Mouse (Mus musculus) lung, embryonic 15.5 days (tissue): Measurements from ENCODE around the gene Emc10. TPM values are rescaled to one million over a fixed set of nuclear protein-coding genes. Genes with fewer than 3 reads are reported as not detected.

ENCODE experiments used
- ATAC-seq: fragments of 200-750 bp; cut with Nextera tagmentation; 2 replicates; pipeline ENCODE4 v1.8.0; 2017; ENCODE audit warnings: moderate number of reproducible peaks, borderline replicate concordance; ENCODE audit not compliant: low FRiP score, low TSS enrichment; ENCODE audit errors: extremely low read depth
- H3K27ac ChIP-seq: fragments of 300-500 bp; sonication (generic); 2 replicates; pipeline ENCODE4 v1.5.1; 2015; ENCODE audit warnings: moderate library complexity, mild to moderate bottlenecking, inconsistent platforms
- H3K27me3 ChIP-seq: fragments of 300-500 bp; sonication (generic); 2 replicates; pipeline ENCODE4 v1.6.1; 2015; ENCODE audit warnings: inconsistent platforms
- H3K36me3 ChIP-seq: fragments of 300-500 bp; sonication (generic); 2 replicates; pipeline ENCODE4 v1.6.1; 2015; ENCODE audit warnings: inconsistent platforms
- H3K4me1 ChIP-seq: fragments of 300-500 bp; sonication (generic); 2 replicates; pipeline ENCODE4 v1.6.1; 2015; ENCODE audit warnings: inconsistent platforms
- H3K4me2 ChIP-seq: fragments of 300-500 bp; sonication (generic); 2 replicates; pipeline ENCODE4 v1.6.1; 2015; ENCODE audit warnings: inconsistent platforms, mild to moderate bottlenecking, moderate library complexity
- H3K4me3 ChIP-seq: fragments of 300-500 bp; sonication (generic); 2 replicates; pipeline ENCODE4 v1.5.1; 2015; ENCODE audit warnings: mild to moderate bottlenecking, inconsistent platforms
- H3K9ac ChIP-seq: fragments of 300-500 bp; sonication (generic); 2 replicates; pipeline ENCODE4 v1.6.1; 2015; ENCODE audit warnings: inconsistent platforms
- H3K9me3 ChIP-seq: fragments of 300-500 bp; sonication (generic); 2 replicates; pipeline ENCODE4 v1.6.1; 2016; ENCODE audit warnings: inconsistent platforms
- WGBS: fragments of 180-500 bp; shearing (Covaris S2); methylation state at CpG from one replicate; pipeline ENCODE4 v1.1.7; 2015; 5-methylcytosine and 5-hydroxymethylcytosine counted together
- polyA plus RNA-seq: library from polyadenylated mRNA; unstranded; fragments of >200 nt; fragmentation: Nextera tagmentation; extraction: Ambion mirVana; gene quantifications from 2 replicates; pipeline ENCODE4 v1.2.1, GENCODE M21; 2015

Gene Emc10
- polyA plus RNA-seq, 1 experiment from 2014 or later = 108 TPM

GRCm38 (mm10) chr7:44492166-44492826 lies 4.0 kb downstream of the Emc10 start:
- Histone ChIP-seq H3K9ac (no peak overlapping the region), H3K36me3 (peaks cover 31% of the 10 kb centered on the region), H3K4me3 (no peak overlapping the region), H3K27me3 (no peaks in the 10 kb centered on the region), H3K27ac (no peak overlapping the region), H3K4me2 (no peak overlapping the region), H3K4me1 (peaks cover 19% of the 10 kb centered on the region), H3K9me3 (no peaks in the 10 kb centered on the region)
- ATAC-seq = no peak
- whole genome bisulfite sequencing = 90% methylated on average over 21 of the region's 21 CpGs

- H3K36me3 ChIP-seq = peaks cover 31% of the 10 kb centered on the region
- H3K4me1 ChIP-seq = peaks cover 14% of the 10 kb centered on the region
- H3K9ac ChIP-seq = no peak overlapping the region
- WGBS = 95% methylated on average over 5 of the region's 5 CpGs
- H3K27me3 ChIP-seq = no peaks in the 10 kb centered on the region
- no peak overlapping the region for H3K4me2 ChIP-seq
- no peak overlapping the region for H3K27ac ChIP-seq
- H3K4me3 ChIP-seq = no peak overlapping the region
- ATAC-seq = no peak
- H3K9me3 ChIP-seq = no peaks in the 10 kb centered on the region
These were observed 4.9 kb downstream of the Emc10 start for GRCm38 (mm10) chr7:44491391-44491790.

- Histone ChIP-seq H3K9ac (no peak overlapping the region), H3K4me3 (no peak overlapping the region), H3K4me1 (peaks cover 8% of the 10 kb centered on the region), H3K36me3 (peaks cover 31% of the 10 kb centered on the region), H3K27ac (no peak overlapping the region), H3K9me3 (no peaks in the 10 kb centered on the region), H3K27me3 (no peaks in the 10 kb centered on the region), H3K4me2 (no peak overlapping the region)
- ATAC-seq = no peak
- WGBS = 81% methylated on average over 4 of the region's 4 CpGs
These were observed 6.0 kb downstream of the Emc10 start for GRCm38 (mm10) chr7:44490281-44490680.

GRCm38 (mm10) chr7:44488545-44488944 lies 7.8 kb downstream of the Emc10 start:
- Histone ChIP-seq H3K36me3 (peaks cover 31% of the 10 kb centered on the region), H3K4me2 (no peak overlapping the region), H3K9ac (no peak overlapping the region), H3K4me1 (no peaks in the 10 kb centered on the region), H3K4me3 (no peak overlapping the region), H3K9me3 (no peaks in the 10 kb centered on the region), H3K27me3 (no peaks in the 10 kb centered on the region), H3K27ac (no peak overlapping the region)
- no peak for ATAC-seq
- WGBS = 83% methylated on average over 8 of the region's 8 CpGs

DNA sequence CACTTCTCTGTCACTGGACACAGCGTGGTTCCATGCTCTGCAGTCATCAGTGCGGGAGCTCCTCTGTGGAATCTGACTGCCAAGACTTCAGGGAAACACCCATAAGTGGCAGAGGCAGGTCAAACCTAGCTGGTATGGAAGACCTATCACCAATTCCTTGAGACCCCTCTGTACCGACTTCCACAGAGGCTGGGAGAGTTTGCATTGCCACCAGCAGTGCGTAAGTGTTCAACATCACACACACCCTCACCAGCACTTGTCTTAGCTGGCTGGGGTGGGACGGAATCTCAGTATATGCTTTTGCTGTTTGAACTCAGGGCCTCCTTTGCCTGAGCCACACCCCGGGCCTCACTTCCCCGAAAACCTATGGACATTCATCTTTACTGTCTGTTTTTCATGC lies 8.4 kb downstream of the Emc10 start:
- H3K4me1 ChIP-seq = no peaks in the 10 kb centered on the region
- H3K36me3 ChIP-seq = peaks cover 31% of the 10 kb centered on the region
- no peak overlapping the region for H3K4me2 ChIP-seq
- H3K27me3 ChIP-seq = no peaks in the 10 kb centered on the region
- H3K9me3 ChIP-seq = no peaks in the 10 kb centered on the region
- 82% methylated on average over 7 of the region's 7 CpGs for WGBS
- no peak for ATAC-seq
- no peak overlapping the region for H3K9ac ChIP-seq
- no peak overlapping the region for H3K4me3 ChIP-seq
- no peak overlapping the region for H3K27ac ChIP-seq

DNA sequence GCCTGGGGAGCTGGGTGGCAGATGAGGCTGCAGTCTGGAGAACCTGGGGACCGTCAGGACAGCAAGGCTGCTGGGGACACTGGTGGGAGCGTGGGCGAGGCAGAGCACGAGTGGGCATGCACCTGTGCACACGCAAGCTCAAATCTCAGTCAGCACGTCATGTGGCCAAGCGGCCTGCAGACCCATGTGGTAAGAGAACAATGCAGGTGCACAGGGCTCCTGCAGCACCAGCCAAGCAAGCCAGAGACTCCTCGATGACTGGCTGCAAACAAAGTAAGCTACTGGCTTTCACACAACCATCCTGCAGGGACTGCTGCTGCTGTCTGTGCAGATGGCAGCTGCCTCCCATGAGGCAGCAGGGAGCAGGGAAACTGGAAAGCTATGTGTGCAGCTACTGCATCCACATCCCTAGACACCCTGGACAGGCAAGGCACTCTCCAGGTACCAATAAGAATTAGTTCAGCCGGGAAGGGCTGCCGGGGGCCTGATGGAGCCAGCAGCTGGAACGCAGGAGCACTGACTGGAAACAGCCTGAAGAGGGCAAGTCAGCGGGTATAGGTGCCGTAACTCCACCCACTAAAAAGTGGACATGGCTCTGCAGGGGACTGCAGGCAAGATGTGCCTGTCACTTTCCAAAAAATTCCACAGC lies 9.3 kb downstream of the Emc10 start:
- no peak overlapping the region for H3K4me3 ChIP-seq
- WGBS = 66% methylated on average over 13 of the region's 13 CpGs
- 0 out of 2 replicates have a peak overlapping the region, but pooled peaks have one; percentile 4 for H3K9ac ChIP-seq
- no peak overlapping the region for H3K27ac ChIP-seq
- ATAC-seq = no peak
- H3K36me3 ChIP-seq = peaks cover 26% of the 10 kb centered on the region
- peaks cover 6% of the 10 kb centered on the region for H3K27me3 ChIP-seq
- no peaks in the 10 kb centered on the region for H3K9me3 ChIP-seq
- H3K4me2 ChIP-seq = no peak overlapping the region
- no peaks in the 10 kb centered on the region for H3K4me1 ChIP-seq

DNA sequence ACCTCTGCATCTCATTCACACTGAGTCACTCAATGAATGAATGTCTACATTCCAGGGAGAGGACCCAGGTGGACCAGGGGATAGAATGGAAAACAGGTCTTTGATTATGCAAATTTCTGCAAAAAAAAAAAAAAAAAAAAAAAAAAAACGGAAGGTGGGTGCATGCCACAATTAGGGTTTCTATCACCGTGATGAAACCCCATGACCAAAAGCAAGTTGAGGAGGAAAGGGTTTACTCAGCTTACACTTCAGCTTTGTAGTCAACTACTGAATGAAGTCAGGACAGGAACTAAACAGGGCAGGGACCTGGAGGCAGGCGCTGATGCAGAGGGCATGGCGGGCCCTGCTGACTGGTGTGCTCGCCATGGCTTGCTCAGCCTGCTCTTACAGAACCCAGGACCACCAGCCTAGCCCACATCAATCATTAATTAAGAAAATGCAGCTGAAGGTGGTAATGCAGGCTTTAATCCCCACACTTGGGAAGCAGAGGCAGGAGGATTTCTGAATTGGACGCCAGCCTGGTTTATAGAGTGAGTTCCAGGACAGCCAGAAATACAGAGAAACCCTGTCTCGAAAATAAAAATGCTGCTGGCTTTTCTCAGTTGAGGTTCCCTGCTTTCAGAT lies 10.6 kb downstream of the Emc10 start:
- H3K4me2 ChIP-seq = no peak overlapping the region
- H3K9me3 ChIP-seq = no peaks in the 10 kb centered on the region
- H3K4me1 ChIP-seq = no peaks in the 10 kb centered on the region
- no peak overlapping the region for H3K27ac ChIP-seq
- ATAC-seq = no peak
- peaks cover 13% of the 10 kb centered on the region for H3K36me3 ChIP-seq
- H3K9ac ChIP-seq = no peak overlapping the region
- peaks cover 9% of the 10 kb centered on the region for H3K27me3 ChIP-seq
- H3K4me3 ChIP-seq = no peak overlapping the region
- WGBS = 71% methylated on average over 7 of the region's 7 CpGs

GRCm38 (mm10) chr7:44484841-44485571 lies 11.3 kb downstream of the Emc10 start:
- Histone ChIP-seq H3K27me3 (peaks cover 15% of the 10 kb centered on the region), H3K27ac (no peak overlapping the region), H3K36me3 (peaks cover 7% of the 10 kb centered on the region), H3K4me1 (no peaks in the 10 kb centered on the region), H3K4me2 (no peak overlapping the region), H3K9ac (no peak overlapping the region), H3K9me3 (no peaks in the 10 kb centered on the region), H3K4me3 (no peak overlapping the region)
- ATAC-seq = peak; percentile 44
- WGBS = 26% methylated on average over 5 of the region's 5 CpGs

DNA sequence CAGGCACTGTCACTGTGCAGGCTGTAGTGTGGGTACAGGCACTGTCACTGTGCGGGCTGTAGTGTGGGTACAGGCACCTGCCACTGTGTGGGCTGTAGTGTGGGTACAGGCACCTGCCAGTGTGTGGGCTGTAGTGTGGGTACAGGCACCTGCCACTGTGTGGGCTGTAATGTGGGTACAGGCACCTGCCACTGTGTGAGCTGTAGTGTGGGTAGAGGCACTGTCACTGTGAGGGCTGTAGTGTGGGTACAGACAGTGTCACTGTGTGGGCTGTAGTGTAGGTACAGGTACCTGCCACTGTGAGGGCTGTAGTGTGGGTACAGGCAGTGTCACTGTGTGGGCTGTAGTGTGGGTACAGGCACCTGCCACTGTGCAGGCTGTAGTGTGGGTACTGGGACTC lies 12.2 kb downstream of the Emc10 start:
- H3K9ac ChIP-seq = no peak overlapping the region
- peaks cover 20% of the 10 kb centered on the region for H3K27me3 ChIP-seq
- WGBS = 89% methylated on average over 1 of the region's 1 CpGs
- ATAC-seq = no peak
- H3K4me1 ChIP-seq = no peaks in the 10 kb centered on the region
- no peaks in the 10 kb centered on the region for H3K9me3 ChIP-seq
- peaks cover 4% of the 10 kb centered on the region; the same call in 1 of the 2 replicates for H3K36me3 ChIP-seq
- H3K4me3 ChIP-seq = no peak overlapping the region
- no peak overlapping the region for H3K4me2 ChIP-seq
- no peak overlapping the region for H3K27ac ChIP-seq

- H3K4me3 ChIP-seq = no peak overlapping the region
- ATAC-seq = no peak
These were observed 13.4 kb downstream of the Emc10 start for GRCm38 (mm10) chr7:44482836-44483435.

DNA sequence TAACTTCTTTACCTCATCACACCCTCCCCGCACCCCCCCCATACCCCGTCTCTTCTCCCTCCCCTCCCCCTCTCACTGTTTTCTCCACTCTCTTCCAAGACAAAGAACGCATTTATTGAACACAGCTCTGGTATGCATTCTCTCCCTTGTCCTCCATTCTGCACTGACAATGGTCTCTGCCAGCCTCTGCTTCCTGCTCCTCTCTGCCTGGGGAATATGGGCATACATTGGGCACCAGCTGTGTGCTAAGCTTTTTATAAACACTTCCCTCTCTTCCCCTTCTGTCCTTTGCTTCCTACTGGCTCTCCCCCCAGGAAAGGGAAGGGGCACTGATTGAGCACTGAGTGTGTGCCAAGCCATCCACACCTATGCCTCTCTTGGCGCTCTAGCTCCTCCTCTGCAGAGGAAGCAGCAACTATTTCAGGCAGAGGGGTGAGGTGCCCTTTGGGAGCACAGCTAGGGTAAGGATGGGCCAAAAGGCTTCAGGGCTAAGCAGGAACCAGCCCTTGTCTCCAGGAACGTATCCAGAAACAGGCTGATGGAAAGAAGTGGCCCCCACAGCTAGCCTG lies 21.2 kb downstream of the Emc10 start:
- Histone ChIP-seq H3K27me3 (peaks cover 13% of the 10 kb centered on the region; the same call in 1 of the 2 replicates), H3K9me3 (no peaks in the 10 kb centered on the region), H3K4me3 (no peak overlapping the region), H3K27ac (peak overlapping the region; percentile 19; the same call in 1 of the 2 replicates), H3K36me3 (no peaks in the 10 kb centered on the region), H3K4me1 (peaks cover 47% of the 10 kb centered on the region), H3K4me2 (no peak overlapping the region), H3K9ac (no peak overlapping the region)
- 36% methylated on average over 5 of the region's 5 CpGs for WGBS
- no peak for ATAC-seq

More at GRCm38 (mm10) chr7:44482836-44483435, 13.4 kb downstream of the Emc10 start:
- Histone ChIP-seq H3K9ac (no peak overlapping the region), H3K27me3 (peaks cover 23% of the 10 kb centered on the region), H3K36me3 (no peaks in the 10 kb centered on the region), H3K4me1 (no peaks in the 10 kb centered on the region), H3K4me2 (no peak overlapping the region), H3K9me3 (no peaks in the 10 kb centered on the region), H3K27ac (no peak overlapping the region)
- WGBS = 53% methylated on average over 3 of the region's 3 CpGs
